Mouse (Mus musculus) C2C12 (cell line): ENCODE data around the gene Vps13c.

ENCODE experiments used
- CTCF ChIP-seq: IDR thresholded peaks from one replicate; pipeline ENCODE4 v1.5.1; 2011; ENCODE audit not compliant: control insufficient read depth, insufficient read depth, insufficient read length
- USF1 ChIP-seq: IDR thresholded peaks from one replicate; pipeline ENCODE4 v1.6.1; 2011; ENCODE audit warnings: low read depth, mild to moderate bottlenecking, control low read depth, moderate library complexity

DNA sequence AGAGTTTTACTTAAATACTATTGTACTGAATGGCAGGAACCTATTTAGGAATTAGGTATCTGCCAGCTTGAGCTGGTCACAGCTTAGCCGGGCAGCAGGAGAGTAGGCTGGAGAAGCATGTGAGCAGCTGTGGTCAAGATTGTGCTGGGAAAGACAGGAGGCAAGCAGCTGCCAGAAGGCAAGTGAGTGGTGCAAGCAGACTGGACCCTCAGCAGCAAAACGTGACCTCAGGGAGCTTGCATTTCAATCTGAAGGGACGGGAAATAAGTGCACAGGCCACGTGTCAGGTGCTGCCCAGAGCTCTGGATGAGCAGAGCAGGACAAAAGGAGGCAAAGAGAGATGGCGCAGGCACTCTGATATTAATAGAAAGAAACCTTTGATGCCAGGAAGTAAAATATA is 60.2 kb downstream of the Vps13c start:
- TF ChIP-seq CTCF (no peak), USF1 (no peak)
